Mouse (Mus musculus) liver, embryonic 14.5 days (tissue): ENCODE measurements at regions not wholly inside any gene's neighbourhood (a gene's known extent, or its start where the extent isn't known, plus 50 kb on each side); places are given as distances from the start of the nearest gene placed in this dataset.

ENCODE experiments used
- ATAC-seq: fragments of 200-750 bp; cut with Nextera tagmentation; 2 replicates; pipeline ENCODE4 v1.8.0; 2017; ENCODE audit warnings: moderate number of reproducible peaks, mild to moderate bottlenecking, moderate library complexity; ENCODE audit not compliant: insufficient read depth
- DNase-seq, 3 experiments: peaks; one replicate each; pipeline ENCODE4 v3.0.0-alpha.2; 2012 to 2013; ENCODE audit warnings: low read depth in 3 of 3, low spot score in 3 of 3
- H3K27ac ChIP-seq: fragments of 300-500 bp; sonication (generic); 2 replicates; pipeline ENCODE4 v1.5.1; 2014; ENCODE audit warnings: moderate library complexity, mild to moderate bottlenecking, control low read depth, inconsistent platforms
- H3K27me3 ChIP-seq: fragments of 300-500 bp; sonication (generic); 2 replicates; pipeline ENCODE4 v1.6.1; 2014; ENCODE audit warnings: mild to moderate bottlenecking, low read length, moderate library complexity; ENCODE audit not compliant: control insufficient read depth, insufficient read depth
- H3K36me3 ChIP-seq: fragments of 300-500 bp; sonication (generic); replicated peaks from 2 replicates; pipeline ENCODE4 v1.6.1; 2014; ENCODE audit warnings: low read depth; ENCODE audit not compliant: control insufficient read depth, insufficient read depth
- H3K4me1 ChIP-seq, 2 experiments: fragments of 200-500 bp in 1 of 2; fragments of 300-500 bp in 1 of 2; sonication (generic) in 1 of 2; replicated peaks; 2 replicates each; pipeline ENCODE4 v1.6.1; 2012 to 2014; ENCODE audit warnings: antibody characterized with exemption in 1 of 2, inconsistent platforms in 1 of 2, low read length in 1 of 2; ENCODE audit not compliant: control insufficient read depth in 2 of 2, insufficient read depth in 2 of 2
- H3K4me2 ChIP-seq: fragments of 300-500 bp; sonication (generic); 2 replicates; pipeline ENCODE4 v1.6.1; 2014; ENCODE audit warnings: low read depth, mild to moderate bottlenecking, control low read depth, moderate library complexity
- H3K4me3 ChIP-seq, 2 experiments: fragments of 200-500 bp in 1 of 2; fragments of 300-500 bp in 1 of 2; sonication (generic) in 1 of 2; 2 replicates each; pipeline ENCODE4 v1.5.1; 2012 to 2014; ENCODE audit warnings: low read depth in 2 of 2, low read length in 2 of 2, mild to moderate bottlenecking in 2 of 2, control low read depth in 1 of 2, inconsistent platforms in 1 of 2, moderate library complexity in 1 of 2; ENCODE audit not compliant: insufficient read depth in 1 of 2
- H3K9ac ChIP-seq: fragments of 300-500 bp; sonication (generic); replicated peaks from 2 replicates; pipeline ENCODE4 v1.6.1; 2014; ENCODE audit warnings: mild to moderate bottlenecking, control low read depth, moderate library complexity
- H3K9me3 ChIP-seq: fragments of 300-500 bp; sonication (generic); 2 replicates; pipeline ENCODE4 v1.6.1; 2016; ENCODE audit warnings: low read length, mixed read lengths; ENCODE audit not compliant: control insufficient read depth
- CTCF ChIP-seq: IDR thresholded peaks from 2 replicates; pipeline ENCODE4 v1.5.1; 2016; ENCODE audit warnings: antibody characterized with exemption, low read depth, control low read depth
- EP300 ChIP-seq: IDR thresholded peaks from 2 replicates; pipeline ENCODE4 v1.6.1; 2016; ENCODE audit warnings: antibody characterized with exemption, low read depth
- WGBS: fragments of 180-500 bp; shearing (Covaris S2); extraction: QIAGEN DNeasy Blood & Tissue Kit; methylation state at CpG from one replicate; pipeline ENCODE4 v1.1.7; 2014; ENCODE audit not compliant: insufficient replicate concordance; 5-methylcytosine and 5-hydroxymethylcytosine counted together

- H3K27ac ChIP-seq: no peak overlapping the region
- no peaks in the 10 kb centered on the region for H3K36me3 ChIP-seq
- no peak overlapping the region for H3K4me3 ChIP-seq
- TF ChIP-seq CTCF (no peak), EP300 (no peak)
- no peaks in the 10 kb centered on the region for H3K27me3 ChIP-seq
- 36% methylated on average over 4 of the region's 4 CpGs for WGBS
- ATAC-seq (no peak), DNase-seq (no peak)
- H3K4me1 ChIP-seq: no peaks in the 10 kb centered on the region
- no peak overlapping the region for H3K4me2 ChIP-seq
- no peaks in the 10 kb centered on the region for H3K9me3 ChIP-seq
- no peak overlapping the region for H3K9ac ChIP-seq
Measured at GRCm38 (mm10) chr4:81742536-81743459, 300.2 kb upstream of the Mpdz start.

- Histone ChIP-seq H3K27me3 (no peaks in the 10 kb centered on the region), H3K4me3 (no peak overlapping the region), H3K4me2 (no peak overlapping the region), H3K36me3 (no peaks in the 10 kb centered on the region), H3K9ac (no peak overlapping the region), H3K4me1 (no peaks in the 10 kb centered on the region), H3K27ac (no peak overlapping the region), H3K9me3 (no peaks in the 10 kb centered on the region)
- 73% methylated on average over 2 of the region's 2 CpGs for WGBS
- TF ChIP-seq CTCF: no peak
- TF ChIP-seq EP300: no peak
- DNase-seq (no peak), ATAC-seq (no peak)
Measured at GRCm38 (mm10) chr4:81734391-81734790, 291.8 kb upstream of the Mpdz start.

GRCm38 (mm10) chr4:81730386-81730785 is 287.8 kb upstream of the Mpdz start:
- DNase-seq (no peak), ATAC-seq (no peak)
- no peak overlapping the region for H3K9ac ChIP-seq
- no peak for TF ChIP-seq CTCF
- no peaks in the 10 kb centered on the region for H3K36me3 ChIP-seq
- 43% methylated on average over 2 of the region's 2 CpGs for WGBS
- no peaks in the 10 kb centered on the region for H3K9me3 ChIP-seq
- H3K4me3 ChIP-seq: no peak overlapping the region
- H3K4me2 ChIP-seq: no peak overlapping the region
- no peaks in the 10 kb centered on the region for H3K27me3 ChIP-seq
- no peaks in the 10 kb centered on the region for H3K4me1 ChIP-seq
- no peak overlapping the region for H3K27ac ChIP-seq

GRCm38 (mm10) chr4:81728961-81729360 is 286.3 kb upstream of the Mpdz start:
- Histone ChIP-seq H3K27me3 (no peaks in the 10 kb centered on the region), H3K4me2 (no peak overlapping the region), H3K4me3 (no peak overlapping the region), H3K27ac (no peak overlapping the region), H3K9me3 (no peaks in the 10 kb centered on the region), H3K9ac (no peak overlapping the region), H3K36me3 (no peaks in the 10 kb centered on the region), H3K4me1 (no peaks in the 10 kb centered on the region)
- no peak for TF ChIP-seq CTCF
- no peak for TF ChIP-seq EP300
- DNase-seq: no peak
- WGBS: 64% methylated on average over 3 of the region's 3 CpGs
- no peak for ATAC-seq

- no peaks in the 10 kb centered on the region for H3K36me3 ChIP-seq
- WGBS: 62% methylated on average over 12 of the region's 12 CpGs
- no peak overlapping the region for H3K9ac ChIP-seq
- ATAC-seq (no peak), DNase-seq (no peak)
- no peak for TF ChIP-seq EP300
- TF ChIP-seq CTCF: no peak
- no peak overlapping the region for H3K27ac ChIP-seq
- no peaks in the 10 kb centered on the region for H3K4me1 ChIP-seq
- H3K27me3 ChIP-seq: no peaks in the 10 kb centered on the region
- no peaks in the 10 kb centered on the region for H3K9me3 ChIP-seq
- no peak overlapping the region for H3K4me3 ChIP-seq
- H3K4me2 ChIP-seq: no peak overlapping the region
Measured at GRCm38 (mm10) chr4:81727735-81728581, 285.3 kb upstream of the Mpdz start.
